Mouse (Mus musculus) embryo, embryonic 11.5 days (tissue): ENCODE results near the gene Myrip.

Experiments
- DNase-seq: peaks from one replicate; pipeline ENCODE4 v3.0.0-alpha.2; 2012; ENCODE audit warnings: low read depth, low spot score

The Myrip gene

GRCm38 (mm10) chr9:120449696-120450329, 148.5 kb downstream of the Myrip start:
- no peak for DNase-seq

GRCm38 (mm10) chr9:120455768-120456655, 154.7 kb downstream of the Myrip start:
- DNase-seq: peak; percentile 19

- no peak for DNase-seq
Measured at GRCm38 (mm10) chr9:120470431-120470830, 169.1 kb downstream of the Myrip start.

GRCm38 (mm10) chr9:120481644-120482043, 180.3 kb downstream of the Myrip start:
- no peak for DNase-seq

GRCm38 (mm10) chr9:120482382-120482781, 181.1 kb downstream of the Myrip start:
- DNase-seq: no peak

GRCm38 (mm10) chr9:120483101-120483500, 181.8 kb downstream of the Myrip start:
- no peak for DNase-seq

- no peak for DNase-seq
Measured at GRCm38 (mm10) chr9:120487076-120487475, 185.8 kb downstream of the Myrip start.

GRCm38 (mm10) chr9:120491509-120491908, 190.2 kb downstream of the Myrip start:
- DNase-seq: no peak

GRCm38 (mm10) chr9:120492010-120492399, 190.7 kb downstream of the Myrip start, which contains the start of gene Eif1b:
Gene Eif1b, plus strand, starts transcription at chr9:120492232.
- no peak for DNase-seq

- DNase-seq: peak; percentile 54
Measured at GRCm38 (mm10) chr9:120492400-120493351, 191.4 kb downstream of the Myrip start.

- DNase-seq: no peak
Measured at GRCm38 (mm10) chr9:120493781-120494180, 192.5 kb downstream of the Myrip start.

- DNase-seq: peak; percentile 65
Measured at GRCm38 (mm10) chr9:120496691-120497090, 195.4 kb downstream of the Myrip start.

GRCm38 (mm10) chr9:120497983-120498382, 196.7 kb downstream of the Myrip start:
- DNase-seq: no peak

GRCm38 (mm10) chr9:120501191-120501902, 200.0 kb downstream of the Myrip start:
- DNase-seq: no peak

- DNase-seq: peak; percentile 84
Measured at GRCm38 (mm10) chr9:120502013-120502412, 200.7 kb downstream of the Myrip start.

- no peak for DNase-seq
Measured at GRCm38 (mm10) chr9:120504423-120504822, 203.1 kb downstream of the Myrip start.

GRCm38 (mm10) chr9:120511781-120512180, 210.5 kb downstream of the Myrip start:
- DNase-seq: no peak

- DNase-seq: no peak
Measured at GRCm38 (mm10) chr9:120516720-120517119, 215.4 kb downstream of the Myrip start.

- DNase-seq: no peak
Measured at GRCm38 (mm10) chr9:120518946-120519345, 217.6 kb downstream of the Myrip start.

GRCm38 (mm10) chr9:120519469-120520125, 218.3 kb downstream of the Myrip start:
- no peak for DNase-seq
